Mouse (Mus musculus): ENCODE measurements at regions not wholly inside any gene's neighbourhood (a gene's known extent, or its start where the extent isn't known, plus 50 kb on each side); places are given as distances from the start of the nearest gene placed in this dataset.

DNA sequence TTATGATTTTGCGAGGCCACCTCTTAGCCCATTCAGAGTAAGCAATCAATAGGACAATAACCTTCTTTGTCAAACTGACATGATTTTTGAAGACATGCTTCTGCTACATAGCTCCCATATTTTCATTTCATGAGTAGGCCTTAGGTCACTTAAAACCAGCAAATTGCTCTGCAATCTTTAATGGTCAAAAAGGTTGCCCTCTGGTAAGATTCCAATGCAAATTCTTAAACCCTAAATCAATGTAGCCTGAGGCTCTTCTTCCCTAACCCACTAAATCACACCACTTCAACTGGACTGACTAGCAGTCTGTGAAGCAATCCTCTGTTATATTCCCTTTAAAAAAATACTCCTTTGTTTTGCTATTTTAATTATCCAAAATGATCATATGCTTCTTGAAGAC is 1359.0 kb upstream of the Nudt12 start:
- no peak for DNase-seq (ENCODE audit: low spot score in 2 of 2)

GRCm38 (mm10) chr17:60355411-60355810 is 1342.2 kb upstream of the Nudt12 start:
- DNase-seq (ENCODE audit: low spot score in 2 of 2): no peak

- DNase-seq (ENCODE audit: low spot score in 2 of 2): no peak
Measured at GRCm38 (mm10) chr17:60344656-60345055, 1331.5 kb upstream of the Nudt12 start.

- no peak for DNase-seq (ENCODE audit: low spot score in 2 of 2)
Measured at GRCm38 (mm10) chr17:60337680-60338079, 1324.5 kb upstream of the Nudt12 start.

GRCm38 (mm10) chr17:60321046-60321445 is 1307.9 kb upstream of the Nudt12 start:
- peak; percentile 1 to 14 for DNase-seq (ENCODE audit: low spot score in 2 of 2)

Measured in frontal cortex, postnatal 36 days (tissue).